Mouse (Mus musculus) CH12F3 (cell line): Measurements from ENCODE around the gene Gm28635.

Experiments
- in situ Hi-C: fragments of 300-500 bp; cut with MboI; formaldehyde crosslinking; loops from 2 replicates; pipeline ENCODE4 v1.14.3; 2020; ENCODE audit warnings: low sequenced_read_pairs

Gm28635 gene

GRCm38 (mm10) chr2:84607842-84608241, 70.0 kb downstream of the Gm28635 start:
- in situ Hi-C loops: no loop called here

- in situ Hi-C loops: no loop called here
These were observed 76.9 kb downstream of the Gm28635 start for GRCm38 (mm10) chr2:84600977-84601376.

GRCm38 (mm10) chr2:84599270-84599888, 78.5 kb downstream of the Gm28635 start:
- in situ Hi-C loops: no loop called here

GRCm38 (mm10) chr2:84597123-84597522, 80.7 kb downstream of the Gm28635 start:
- in situ Hi-C loops: no loop called here

GRCm38 (mm10) chr2:84592801-84593200, 85.0 kb downstream of the Gm28635 start:
- in situ Hi-C loops: no loop called here

GRCm38 (mm10) chr2:84585700-84586099, 92.1 kb downstream of the Gm28635 start:
- in situ Hi-C loops: no loop called here

- in situ Hi-C loops: no loop called here
These were observed 95.6 kb downstream of the Gm28635 start for GRCm38 (mm10) chr2:84582286-84582685.

GRCm38 (mm10) chr2:84581208-84581607, 96.6 kb downstream of the Gm28635 start:
- in situ Hi-C loops: no loop called here

- in situ Hi-C loops: no loop called here
These were observed 98.5 kb downstream of the Gm28635 start for GRCm38 (mm10) chr2:84579311-84579710.

- in situ Hi-C loops: no loop called here
These were observed 103.7 kb downstream of the Gm28635 start for GRCm38 (mm10) chr2:84574130-84574529.

- in situ Hi-C loops: no loop called here
These were observed 120.8 kb downstream of the Gm28635 start for GRCm38 (mm10) chr2:84556888-84557514.
